Mouse (Mus musculus): ENCODE results near the gene Tmcc2. TPM values are rescaled to one million over a fixed set of nuclear protein-coding genes. Genes with fewer than 3 reads are reported as not detected.

Gene Tmcc2
- polyA plus RNA-seq, 1 experiment from 2014 or later: 15.9 TPM

GRCm38 (mm10) chr1:132343656-132344055 lies 47.4 kb downstream of the Tmcc2 start:
- ATAC-seq (ENCODE audit: insufficient read depth, low FRiP score, low TSS enrichment) (no peak), DNase-seq (ENCODE audit: low spot score) (no peak)
- Histone ChIP-seq H3K4me2 (ENCODE audit: low read depth) (no peak overlapping the region), H3K27ac (ENCODE audit: low read depth, low read length) (no peak overlapping the region), H3K4me1 (ENCODE audit: control insufficient read depth, insufficient read depth, low read length) (no peaks in the 10 kb centered on the region), H3K27me3 (ENCODE audit: control insufficient read depth, insufficient read depth, low read length) (no peaks in the 10 kb centered on the region), H3K9me3 (ENCODE audit: control insufficient read depth, low read length) (no peaks in the 10 kb centered on the region), H3K4me3 (ENCODE audit: low read depth, low read length) (no peak overlapping the region), H3K36me3 (ENCODE audit: control insufficient read depth, insufficient read depth, low read length) (no peaks in the 10 kb centered on the region), H3K9ac (ENCODE audit: low read length) (no peak overlapping the region)
- WGBS: 81% methylated on average over 1 of the region's 1 CpGs

DNA sequence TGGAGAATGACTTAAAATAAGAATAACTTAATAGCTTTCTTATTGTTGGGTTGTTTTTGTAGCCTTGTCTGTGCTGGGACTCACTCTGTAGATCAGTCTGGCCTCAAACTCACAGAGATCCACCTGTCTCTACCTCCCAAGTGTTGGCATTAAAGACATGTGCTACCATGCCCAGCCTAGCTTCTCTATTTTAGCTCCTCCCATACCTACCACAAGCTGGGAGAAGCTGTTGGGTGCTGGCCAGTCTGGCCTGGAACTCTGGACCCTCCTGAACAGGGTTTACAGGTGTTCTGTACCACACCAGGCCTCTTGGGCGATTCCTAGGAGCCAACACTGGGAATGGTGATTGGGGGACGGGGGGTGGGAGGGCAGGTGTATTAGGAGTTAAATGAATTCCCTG lies 47.9 kb downstream of the Tmcc2 start:
- Histone ChIP-seq H3K27ac (ENCODE audit: low read depth, low read length) (no peak overlapping the region), H3K4me2 (ENCODE audit: low read depth) (no peak overlapping the region), H3K9me3 (ENCODE audit: control insufficient read depth, low read length) (no peaks in the 10 kb centered on the region), H3K36me3 (ENCODE audit: control insufficient read depth, insufficient read depth, low read length) (no peaks in the 10 kb centered on the region), H3K9ac (ENCODE audit: low read length) (no peak overlapping the region), H3K4me1 (ENCODE audit: control insufficient read depth, insufficient read depth, low read length) (no peaks in the 10 kb centered on the region), H3K27me3 (ENCODE audit: control insufficient read depth, insufficient read depth, low read length) (no peaks in the 10 kb centered on the region), H3K4me3 (ENCODE audit: low read depth, low read length) (no peak overlapping the region)
- WGBS: 88% methylated on average over 2 of the region's 2 CpGs
- DNase-seq (ENCODE audit: low spot score) (no peak), ATAC-seq (ENCODE audit: insufficient read depth, low FRiP score, low TSS enrichment) (no peak)

- Histone ChIP-seq H3K36me3 (ENCODE audit: control insufficient read depth, insufficient read depth, low read length) (no peaks in the 10 kb centered on the region), H3K9ac (ENCODE audit: low read length) (no peak overlapping the region), H3K4me1 (ENCODE audit: control insufficient read depth, insufficient read depth, low read length) (0 out of 2 replicates have a peak, but pooled peaks cover under 1% of the 10 kb centered on the region), H3K27me3 (ENCODE audit: control insufficient read depth, insufficient read depth, low read length) (no peaks in the 10 kb centered on the region), H3K9me3 (ENCODE audit: control insufficient read depth, low read length) (no peaks in the 10 kb centered on the region), H3K27ac (ENCODE audit: low read depth, low read length) (no peak overlapping the region), H3K4me3 (ENCODE audit: low read depth, low read length) (no peak overlapping the region), H3K4me2 (ENCODE audit: low read depth) (no peak overlapping the region)
- ATAC-seq (ENCODE audit: insufficient read depth, low FRiP score, low TSS enrichment): no peak
- DNase-seq (ENCODE audit: low spot score): no peak
- 80% methylated on average over 3 of the region's 3 CpGs for WGBS
Observed at GRCm38 (mm10) chr1:132342518-132342917, 48.6 kb downstream of the Tmcc2 start.

GRCm38 (mm10) chr1:132341731-132342501 lies 49.2 kb downstream of the Tmcc2 start:
- Histone ChIP-seq H3K4me1 (ENCODE audit: control insufficient read depth, insufficient read depth, low read length) (0 out of 2 replicates have a peak, but pooled peaks cover 2% of the 10 kb centered on the region), H3K4me3 (ENCODE audit: low read depth, low read length) (no peak overlapping the region), H3K27me3 (ENCODE audit: control insufficient read depth, insufficient read depth, low read length) (no peaks in the 10 kb centered on the region), H3K9me3 (ENCODE audit: control insufficient read depth, low read length) (no peaks in the 10 kb centered on the region), H3K27ac (ENCODE audit: low read depth, low read length) (no peak overlapping the region), H3K9ac (ENCODE audit: low read length) (no peak overlapping the region), H3K4me2 (ENCODE audit: low read depth) (no peak overlapping the region), H3K36me3 (ENCODE audit: control insufficient read depth, insufficient read depth, low read length) (no peaks in the 10 kb centered on the region)
- ATAC-seq (ENCODE audit: insufficient read depth, low FRiP score, low TSS enrichment): no peak
- WGBS: 54% methylated on average over 5 of the region's 5 CpGs
- DNase-seq (ENCODE audit: low spot score): no peak

DNA sequence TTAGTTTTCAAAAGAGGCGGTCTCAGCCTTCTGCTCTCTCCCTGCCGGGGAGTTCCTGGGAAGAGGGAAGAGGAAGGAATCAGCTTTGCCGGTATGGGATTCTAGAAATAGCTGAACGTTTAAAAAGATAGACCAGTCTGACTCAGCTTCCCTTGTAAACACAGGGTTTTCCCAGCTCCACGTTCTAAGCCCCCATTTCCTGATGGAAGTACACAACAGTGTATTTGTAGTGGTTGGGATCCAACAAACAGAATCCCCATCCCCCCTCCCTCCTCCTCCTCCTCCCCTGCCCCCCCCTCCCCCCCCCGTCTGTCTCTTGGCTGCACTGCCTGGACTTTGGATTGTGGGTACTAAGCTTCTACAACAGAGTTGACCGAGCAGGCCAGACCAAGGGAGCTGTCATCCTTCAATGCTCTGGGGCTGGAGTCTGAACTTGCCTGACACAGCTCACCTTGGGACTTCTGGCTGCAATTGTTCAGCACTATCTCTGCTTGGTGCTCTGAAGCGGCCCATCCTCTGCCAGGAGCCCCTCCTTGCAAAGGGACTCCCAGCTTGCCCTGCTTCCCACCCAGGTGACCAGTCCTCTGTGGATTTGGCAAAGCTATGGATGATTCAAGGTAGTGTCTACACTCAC lies 52.9 kb downstream of the Tmcc2 start:
- Histone ChIP-seq H3K36me3 (ENCODE audit: control insufficient read depth, insufficient read depth, low read length) (no peaks in the 10 kb centered on the region), H3K9me3 (ENCODE audit: control insufficient read depth, low read length) (no peaks in the 10 kb centered on the region), H3K4me2 (ENCODE audit: low read depth) (no peak overlapping the region), H3K9ac (ENCODE audit: low read length) (no peak overlapping the region), H3K4me1 (ENCODE audit: control insufficient read depth, insufficient read depth, low read length) (peaks cover 30% of the 10 kb centered on the region), H3K27me3 (ENCODE audit: control insufficient read depth, insufficient read depth, low read length) (no peaks in the 10 kb centered on the region), H3K27ac (ENCODE audit: low read depth, low read length) (no peak overlapping the region), H3K4me3 (ENCODE audit: low read depth, low read length) (no peak overlapping the region)
- no peak for DNase-seq (ENCODE audit: low spot score)
- 44% methylated on average over 8 of the region's 8 CpGs for whole genome bisulfite sequencing
- ATAC-seq (ENCODE audit: insufficient read depth, low FRiP score, low TSS enrichment): no peak

DNA sequence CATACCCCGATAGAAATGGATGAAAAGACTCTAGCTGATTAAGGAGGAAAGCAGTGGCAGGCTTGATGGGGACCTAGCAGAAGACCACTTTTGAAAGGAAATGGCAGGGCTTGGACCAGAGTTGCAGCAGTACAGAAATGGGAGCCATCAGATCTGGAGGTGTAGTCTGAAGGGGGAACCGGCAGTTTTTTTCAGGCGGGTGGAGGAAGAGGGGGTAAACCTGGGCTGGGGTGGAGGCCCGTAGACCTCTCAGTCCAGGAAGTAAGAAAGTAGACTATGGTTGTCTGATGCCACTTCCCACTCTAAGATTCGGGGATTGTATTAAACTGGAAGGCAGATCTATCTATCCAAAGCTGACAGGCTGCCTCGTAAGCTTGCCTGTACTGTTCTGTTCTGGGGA lies 54.2 kb downstream of the Tmcc2 start:
- 73% methylated on average over 6 of the region's 6 CpGs for WGBS
- no peak overlapping the region for H3K4me3 ChIP-seq (ENCODE audit: low read depth, low read length)
- peaks cover 36% of the 10 kb centered on the region for H3K4me1 ChIP-seq (ENCODE audit: control insufficient read depth, insufficient read depth, low read length)
- H3K36me3 ChIP-seq (ENCODE audit: control insufficient read depth, insufficient read depth, low read length): no peaks in the 10 kb centered on the region; the same call in 1 of the 2 replicates
- H3K27ac ChIP-seq (ENCODE audit: low read depth, low read length): no peak overlapping the region
- H3K9ac ChIP-seq (ENCODE audit: low read length): no peak overlapping the region
- ATAC-seq (ENCODE audit: insufficient read depth, low FRiP score, low TSS enrichment): no peak
- H3K27me3 ChIP-seq (ENCODE audit: control insufficient read depth, insufficient read depth, low read length): no peaks in the 10 kb centered on the region
- H3K4me2 ChIP-seq (ENCODE audit: low read depth): no peak overlapping the region
- H3K9me3 ChIP-seq (ENCODE audit: control insufficient read depth, low read length): no peaks in the 10 kb centered on the region
- DNase-seq (ENCODE audit: low spot score): no peak

DNA sequence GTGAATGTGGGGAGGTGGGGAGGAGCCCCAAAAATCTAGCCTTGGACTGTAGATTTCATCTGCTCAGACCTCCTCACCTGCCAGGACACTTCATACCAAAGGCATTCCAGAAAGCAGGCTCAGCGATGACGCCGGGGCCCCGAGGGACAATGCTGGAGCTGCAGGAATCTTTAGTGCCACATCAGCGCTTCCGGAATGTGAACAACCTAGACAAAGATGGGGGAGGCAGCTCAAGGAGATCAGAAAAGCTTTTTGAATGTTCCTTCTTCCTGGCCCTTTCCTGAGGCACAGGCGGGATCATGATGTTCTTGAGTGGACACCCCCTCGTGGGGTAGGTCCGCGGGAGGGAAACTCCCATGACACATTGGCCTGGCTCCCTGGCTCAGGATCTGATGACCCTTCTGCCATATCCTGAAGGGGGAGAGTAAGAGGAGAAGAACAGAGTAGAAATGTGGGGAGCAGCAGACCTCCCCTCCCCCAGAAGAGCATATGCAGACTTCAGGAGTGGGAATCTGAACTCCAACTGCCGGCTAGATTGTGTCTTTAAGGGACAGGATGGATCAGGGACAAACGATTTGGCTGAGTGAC lies 55.6 kb downstream of the Tmcc2 start:
- Histone ChIP-seq H3K9ac (ENCODE audit: low read length) (no peak overlapping the region), H3K9me3 (ENCODE audit: control insufficient read depth, low read length) (no peaks in the 10 kb centered on the region), H3K4me2 (ENCODE audit: low read depth) (no peak overlapping the region), H3K27me3 (ENCODE audit: control insufficient read depth, insufficient read depth, low read length) (no peaks in the 10 kb centered on the region), H3K4me3 (ENCODE audit: low read depth, low read length) (no peak overlapping the region), H3K4me1 (ENCODE audit: control insufficient read depth, insufficient read depth, low read length) (peaks cover 39% of the 10 kb centered on the region), H3K27ac (ENCODE audit: low read depth, low read length) (peak overlapping the region; percentile 87; the same call in 1 of the 2 replicates), H3K36me3 (ENCODE audit: control insufficient read depth, insufficient read depth, low read length) (peaks cover 5% of the 10 kb centered on the region)
- ATAC-seq (ENCODE audit: insufficient read depth, low FRiP score, low TSS enrichment) (no peak), DNase-seq (ENCODE audit: low spot score) (peak; percentile 52)
- WGBS: 43% methylated on average over 12 of the region's 12 CpGs

GRCm38 (mm10) chr1:132334178-132334801 lies 56.8 kb downstream of the Tmcc2 start:
- Histone ChIP-seq H3K9me3 (ENCODE audit: control insufficient read depth, low read length) (no peaks in the 10 kb centered on the region), H3K27me3 (ENCODE audit: control insufficient read depth, insufficient read depth, low read length) (no peaks in the 10 kb centered on the region), H3K4me3 (ENCODE audit: low read depth, low read length) (no peak overlapping the region), H3K4me2 (ENCODE audit: low read depth) (0 out of 2 replicates have a peak overlapping the region, but pooled peaks have one; percentile 4), H3K36me3 (ENCODE audit: control insufficient read depth, insufficient read depth, low read length) (peaks cover 6% of the 10 kb centered on the region), H3K27ac (ENCODE audit: low read depth, low read length) (peak overlapping the region; percentile 87), H3K4me1 (ENCODE audit: control insufficient read depth, insufficient read depth, low read length) (peaks cover 44% of the 10 kb centered on the region), H3K9ac (ENCODE audit: low read length) (peak overlapping the region; percentile 35; the same call in 1 of the 2 replicates)
- ATAC-seq (ENCODE audit: insufficient read depth, low FRiP score, low TSS enrichment) (peak; percentile 36), DNase-seq (ENCODE audit: low spot score) (no peak)
- WGBS: 18% methylated on average over 6 of the region's 6 CpGs
